Mouse (Mus musculus) E14TG2a.4 (cell line): ENCODE data around the gene Bcas3.

Source experiments
- H3K27me3 ChIP-seq: 2 replicates; pipeline ENCODE4 v1.6.1; 2014; ENCODE audit warnings: low read length, control low read depth; ENCODE audit not compliant: insufficient read depth
- H3K36me3 ChIP-seq: 2 replicates; pipeline ENCODE4 v1.6.1; 2014; ENCODE audit warnings: low read length, control low read depth; ENCODE audit not compliant: insufficient read depth
- H3K4me1 ChIP-seq: replicated peaks from 2 replicates; pipeline ENCODE4 v1.6.1; 2014; ENCODE audit warnings: low read depth, low read length, control low read depth
- H3K4me3 ChIP-seq: replicated peaks from 2 replicates; pipeline ENCODE4 v1.5.1; 2014; ENCODE audit warnings: mild to moderate bottlenecking, low read length
- H3K9me3 ChIP-seq: 2 replicates; pipeline ENCODE4 v1.6.1; 2014; ENCODE audit warnings: low read length, control low read depth
- CTCF ChIP-seq: conservative IDR thresholded peaks from 2 replicates; pipeline ENCODE4 v1.5.1; 2014; ENCODE audit warnings: low read length
- NANOG ChIP-seq: IDR thresholded peaks from 2 replicates; pipeline ENCODE4 v1.6.1; 2014; ENCODE audit warnings: borderline replicate concordance, low read length, mixed read lengths
- POU5F1 ChIP-seq: IDR thresholded peaks from 2 replicates; pipeline ENCODE4 v1.6.1; 2014; ENCODE audit warnings: low read length, borderline replicate concordance

Gene Bcas3

DNA sequence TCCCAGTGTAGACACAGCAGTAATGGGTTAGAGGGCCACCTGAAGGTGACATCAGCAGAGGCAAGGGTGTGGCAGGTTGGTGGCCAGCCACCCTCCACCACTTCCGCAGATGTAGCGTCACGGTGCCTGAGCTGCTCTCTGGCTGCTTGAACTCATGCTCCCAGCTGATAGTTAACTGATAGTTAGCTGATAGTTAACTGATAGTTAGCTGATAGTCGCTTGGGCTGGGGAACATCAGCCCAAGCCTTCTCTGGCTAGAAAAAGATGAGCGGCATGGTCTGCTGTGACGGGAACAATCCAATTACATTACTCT lies 291.7 kb downstream of the Bcas3 start:
- Histone ChIP-seq H3K4me1 (no peaks in the 10 kb centered on the region), H3K36me3 (no peaks in the 10 kb centered on the region), H3K4me3 (no peak overlapping the region), H3K9me3 (peaks cover 8% of the 10 kb centered on the region; the same call in 1 of the 2 replicates), H3K27me3 (no peaks in the 10 kb centered on the region)
- TF ChIP-seq NANOG, result no peak
- TF ChIP-seq POU5F1, result no peak
- TF ChIP-seq CTCF, result no peak

DNA sequence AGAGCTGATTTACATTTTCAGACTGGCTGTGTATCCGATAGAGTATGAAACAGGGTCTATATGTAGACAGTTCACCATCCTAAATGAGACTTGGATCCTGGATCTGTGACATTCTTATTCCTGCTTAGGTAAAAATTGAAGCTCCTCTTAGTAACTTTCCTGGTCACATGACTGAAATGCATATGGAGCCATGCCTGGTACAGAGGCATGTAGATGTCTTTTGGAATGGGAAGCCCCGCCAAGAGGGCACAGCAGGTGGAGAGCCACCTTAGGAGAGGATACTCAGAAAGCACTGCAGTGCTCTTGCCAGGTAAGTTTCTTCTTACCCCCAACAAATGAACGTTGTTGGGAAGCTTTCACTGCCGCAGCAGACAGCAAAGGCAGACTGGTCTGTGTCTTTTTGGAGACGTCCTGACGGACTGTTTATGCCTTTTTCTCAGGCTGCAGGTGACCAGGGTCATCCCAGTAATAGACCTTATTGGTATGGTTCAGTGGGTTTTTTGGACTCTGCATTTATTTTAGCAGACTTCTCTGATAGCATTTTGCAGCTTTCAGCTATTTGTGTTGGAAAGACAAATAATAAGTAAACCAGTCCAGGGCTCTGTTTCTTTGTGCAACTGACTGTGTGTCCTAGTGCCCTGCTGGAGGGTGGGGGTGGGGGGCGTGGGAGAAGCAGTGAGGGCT lies 292.3 kb downstream of the Bcas3 start:
- Histone ChIP-seq H3K36me3 (no peaks in the 10 kb centered on the region), H3K4me1 (no peaks in the 10 kb centered on the region), H3K4me3 (no peak overlapping the region), H3K9me3 (peaks cover 8% of the 10 kb centered on the region; the same call in 1 of the 2 replicates), H3K27me3 (no peaks in the 10 kb centered on the region)
- TF ChIP-seq NANOG (no peak), CTCF (no peak), POU5F1 (no peak)

DNA sequence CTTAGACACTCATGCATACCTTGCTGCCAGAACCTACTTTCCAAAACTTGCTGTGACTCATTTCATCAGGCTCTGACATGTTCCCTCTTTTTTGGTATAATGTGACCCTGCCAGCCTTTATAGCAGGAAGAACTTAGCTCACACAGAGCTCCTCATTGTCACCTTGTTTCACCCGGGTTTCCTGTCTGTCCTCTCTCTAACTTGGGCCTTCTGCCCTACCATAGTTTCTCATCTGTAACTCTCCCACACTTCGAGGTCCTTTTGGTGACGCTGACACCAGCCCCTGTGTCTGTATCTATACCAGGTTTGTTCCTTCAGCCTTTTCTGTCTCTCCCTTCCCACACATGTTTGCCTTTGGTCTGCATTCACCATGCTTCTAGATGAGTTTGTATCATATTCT lies 295.9 kb downstream of the Bcas3 start:
- no peaks in the 10 kb centered on the region for H3K27me3 ChIP-seq
- no peak for TF ChIP-seq POU5F1
- no peak for TF ChIP-seq NANOG
- no peak for TF ChIP-seq CTCF

DNA sequence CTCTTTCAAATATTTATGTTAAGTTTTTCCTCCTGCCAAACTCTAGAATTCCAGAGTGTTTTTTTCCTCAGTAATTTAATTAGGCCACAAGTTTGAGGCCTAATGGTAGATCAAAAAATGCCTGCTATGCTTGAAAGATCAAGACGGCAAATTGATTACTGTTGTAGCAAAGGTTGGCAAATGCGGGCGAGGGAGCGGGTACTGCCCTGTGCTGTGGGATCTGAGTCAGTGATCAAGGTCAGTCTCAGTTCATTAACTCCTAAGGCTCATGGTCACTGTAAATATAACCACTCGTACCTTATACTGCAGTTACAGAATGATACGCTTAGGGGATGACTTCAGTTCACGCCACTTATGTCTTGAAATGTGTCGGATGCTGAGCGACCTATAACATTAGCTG lies 296.4 kb downstream of the Bcas3 start:
- Histone ChIP-seq H3K9me3 (peaks cover 8% of the 10 kb centered on the region; the same call in 1 of the 2 replicates), H3K36me3 (no peaks in the 10 kb centered on the region), H3K27me3 (no peaks in the 10 kb centered on the region), H3K4me3 (no peak overlapping the region), H3K4me1 (no peaks in the 10 kb centered on the region)
- TF ChIP-seq POU5F1 (no peak), CTCF (no peak), NANOG (no peak)

More for the DNA sequence above, 295.9 kb downstream of the Bcas3 start:
- Histone ChIP-seq H3K9me3 (peaks cover 8% of the 10 kb centered on the region; the same call in 1 of the 2 replicates), H3K4me3 (no peak overlapping the region), H3K36me3 (no peaks in the 10 kb centered on the region), H3K4me1 (no peaks in the 10 kb centered on the region)

DNA sequence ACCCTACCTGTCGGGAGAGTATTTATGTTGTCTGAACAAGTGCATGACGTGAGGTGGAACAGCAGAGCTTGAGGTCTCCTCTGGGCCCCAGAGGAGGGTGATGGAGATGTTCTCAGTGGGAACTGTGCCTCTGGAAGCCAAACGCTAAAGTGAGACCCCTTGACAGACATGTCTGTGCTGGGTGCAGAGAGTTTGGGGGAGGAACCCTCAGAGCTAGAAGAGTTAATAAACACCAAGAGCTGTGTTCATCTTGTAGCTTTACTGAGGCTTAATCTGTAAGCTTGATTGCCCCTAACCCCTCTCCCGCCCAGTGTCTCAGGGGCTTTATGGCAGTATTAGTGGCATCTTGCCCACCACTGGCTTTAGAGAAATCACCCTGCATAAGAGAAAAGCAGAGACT lies 304.5 kb downstream of the Bcas3 start:
- no peak for TF ChIP-seq NANOG
- TF ChIP-seq POU5F1, result no peak
- TF ChIP-seq CTCF, result no peak
- H3K27me3 ChIP-seq, result no peaks in the 10 kb centered on the region
- peaks cover 5% of the 10 kb centered on the region for H3K4me1 ChIP-seq
- H3K9me3 ChIP-seq, result peaks cover 15% of the 10 kb centered on the region
- no peaks in the 10 kb centered on the region for H3K36me3 ChIP-seq
- H3K4me3 ChIP-seq, result no peak overlapping the region

DNA sequence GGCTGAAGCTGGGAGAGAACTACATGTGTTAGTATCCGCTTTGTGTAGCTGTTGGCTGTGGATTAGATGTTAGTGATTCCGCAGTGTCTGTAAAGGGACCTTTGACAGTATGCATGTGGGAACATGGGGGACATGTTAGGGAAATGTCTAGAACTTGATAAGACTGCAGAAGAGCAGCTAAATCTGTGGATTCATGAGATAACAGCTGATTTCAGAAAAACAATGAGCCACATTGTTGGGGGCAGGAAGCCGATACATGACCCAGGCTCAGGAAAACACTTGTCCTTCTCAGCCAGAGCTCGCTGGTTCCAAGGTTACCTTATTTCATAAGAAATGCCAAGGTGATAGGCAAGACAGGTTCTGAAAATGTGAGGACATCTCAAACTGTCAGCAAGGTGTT lies 307.3 kb downstream of the Bcas3 start:
- no peaks in the 10 kb centered on the region for H3K27me3 ChIP-seq
- H3K4me3 ChIP-seq, result no peak overlapping the region
- peaks cover 11% of the 10 kb centered on the region for H3K4me1 ChIP-seq
- H3K9me3 ChIP-seq, result peaks cover 15% of the 10 kb centered on the region
- H3K36me3 ChIP-seq, result no peaks in the 10 kb centered on the region
- TF ChIP-seq NANOG (no peak), POU5F1 (no peak), CTCF (no peak)

DNA sequence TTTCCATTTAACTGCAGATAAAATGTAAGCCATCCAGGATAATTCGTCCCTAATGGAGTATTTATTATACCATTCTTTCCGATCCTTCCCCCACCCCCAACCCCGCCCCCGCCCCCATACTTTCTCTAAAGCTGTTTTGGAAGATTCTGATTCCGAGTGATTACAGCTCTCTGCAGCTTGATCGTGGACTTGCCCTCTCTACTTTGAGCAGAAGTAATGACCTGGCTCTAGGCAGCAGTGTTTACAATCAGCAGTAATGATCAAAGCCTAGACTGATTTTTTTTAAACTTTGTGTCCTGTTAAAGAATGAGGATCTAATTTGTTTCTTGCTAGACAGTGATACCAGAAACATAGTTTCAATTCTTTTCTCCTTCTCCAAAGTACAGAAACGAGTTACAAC lies 314.2 kb downstream of the Bcas3 start:
- Histone ChIP-seq H3K27me3 (no peaks in the 10 kb centered on the region), H3K4me3 (no peak overlapping the region), H3K4me1 (peaks cover 8% of the 10 kb centered on the region), H3K36me3 (no peaks in the 10 kb centered on the region), H3K9me3 (no peaks in the 10 kb centered on the region)
- TF ChIP-seq CTCF (no peak), POU5F1 (no peak), NANOG (no peak)

DNA sequence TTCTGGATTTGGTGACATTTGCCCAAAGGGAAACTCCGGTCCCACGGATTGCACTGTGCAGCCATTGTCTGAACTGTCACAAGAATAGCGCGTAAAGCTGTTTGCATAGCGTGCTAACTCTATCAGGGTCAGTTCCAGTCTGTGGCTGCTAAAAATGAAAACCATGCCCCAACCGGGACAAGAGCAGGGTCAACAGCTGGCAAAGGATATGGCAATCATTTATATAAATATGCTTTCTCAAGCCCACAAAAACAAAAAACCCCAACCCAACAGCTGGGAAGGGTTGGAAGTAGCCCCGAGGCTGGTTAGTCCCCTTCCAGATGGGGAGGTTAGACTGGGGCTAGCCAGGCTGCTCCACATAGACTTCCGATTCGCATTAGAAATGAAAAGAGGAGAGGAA lies 314.8 kb downstream of the Bcas3 start:
- peaks cover 9% of the 10 kb centered on the region for H3K4me1 ChIP-seq
- H3K36me3 ChIP-seq, result no peaks in the 10 kb centered on the region
- no peak for TF ChIP-seq NANOG
- TF ChIP-seq POU5F1, result no peak
- no peak for TF ChIP-seq CTCF
- H3K4me3 ChIP-seq, result no peak overlapping the region
- no peaks in the 10 kb centered on the region for H3K27me3 ChIP-seq
- no peaks in the 10 kb centered on the region for H3K9me3 ChIP-seq

DNA sequence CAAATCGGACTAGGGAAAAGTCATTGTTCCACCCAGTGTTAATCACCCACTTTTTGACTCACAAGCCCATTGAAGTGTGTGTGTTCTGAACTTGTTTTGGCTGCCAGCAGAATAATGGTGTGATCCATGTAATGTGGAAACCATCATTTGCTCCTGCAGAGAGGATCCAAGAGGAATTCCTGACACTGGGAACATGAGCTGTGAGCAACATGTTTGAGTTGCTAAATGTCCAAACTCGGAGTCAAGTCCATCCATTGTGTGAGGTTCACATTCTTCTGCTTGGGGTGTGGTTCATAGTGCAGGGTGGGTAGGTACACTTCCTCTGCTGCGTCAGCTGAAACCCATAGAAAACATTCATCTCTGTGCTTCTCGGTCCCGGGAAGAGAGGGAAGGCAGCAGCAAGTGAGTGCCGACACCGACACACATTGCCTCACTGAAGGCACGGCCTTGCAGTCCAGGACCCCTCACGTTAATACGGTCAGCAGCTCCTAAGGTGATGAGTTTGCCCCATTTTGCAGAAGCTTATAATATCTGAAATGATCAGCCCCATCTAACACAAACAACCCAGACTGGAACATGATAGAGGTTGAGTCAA lies 320.0 kb downstream of the Bcas3 start:
- TF ChIP-seq POU5F1, result no peak
- no peak for TF ChIP-seq CTCF
- TF ChIP-seq NANOG, result no peak
- H3K27me3 ChIP-seq, result no peaks in the 10 kb centered on the region

More for the DNA sequence above, 320.0 kb downstream of the Bcas3 start:
- peaks cover 12% of the 10 kb centered on the region for H3K4me1 ChIP-seq
- H3K4me3 ChIP-seq, result no peak overlapping the region
- H3K9me3 ChIP-seq, result no peaks in the 10 kb centered on the region
- H3K36me3 ChIP-seq, result no peaks in the 10 kb centered on the region
